Mouse (Mus musculus) lung, adult 18-20 months (tissue): ENCODE data around the gene Hdac7.
A peak's percentile ranks its signal among the peaks of the same experiment; 100 is the strongest.

Experiments
- DNase-seq, 2 experiments: peaks; one replicate each; pipeline ENCODE4 v3.0.0; 2022; ENCODE audit warnings: mixed read lengths in 2 of 2

The Hdac7 gene

GRCm38 (mm10) chr15:97766194-97766593 is 78.1 kb downstream of the Hdac7 start:
- peak in 1 of 2 experiments; percentile 60 for DNase-seq

GRCm38 (mm10) chr15:97765090-97765794 is 79.1 kb downstream of the Hdac7 start:
- DNase-seq = peak; percentile 73 to 78

DNA sequence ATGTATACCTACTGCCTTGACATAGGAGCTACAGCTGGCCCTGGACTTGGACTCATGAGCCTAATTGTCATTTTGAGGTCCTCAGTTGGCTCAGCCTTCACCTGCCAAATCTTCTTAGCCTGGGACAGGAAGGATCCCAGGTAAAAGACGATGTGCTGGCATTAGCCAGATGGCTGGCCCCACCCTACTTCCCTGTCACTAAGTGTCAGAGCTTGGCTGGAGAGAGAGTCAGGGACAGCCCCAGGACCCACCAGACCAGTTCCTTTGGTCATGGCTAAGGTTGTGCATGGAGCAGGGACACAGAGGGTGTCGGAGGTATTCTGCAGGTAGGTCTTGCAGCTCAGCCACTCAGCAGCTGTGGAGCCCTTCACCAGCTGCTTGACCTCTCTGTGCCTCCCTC is 79.8 kb downstream of the Hdac7 start:
- DNase-seq = peak in 1 of 2 experiments; percentile 54

GRCm38 (mm10) chr15:97763256-97764049 is 80.8 kb downstream of the Hdac7 start:
- DNase-seq = no peak

DNA sequence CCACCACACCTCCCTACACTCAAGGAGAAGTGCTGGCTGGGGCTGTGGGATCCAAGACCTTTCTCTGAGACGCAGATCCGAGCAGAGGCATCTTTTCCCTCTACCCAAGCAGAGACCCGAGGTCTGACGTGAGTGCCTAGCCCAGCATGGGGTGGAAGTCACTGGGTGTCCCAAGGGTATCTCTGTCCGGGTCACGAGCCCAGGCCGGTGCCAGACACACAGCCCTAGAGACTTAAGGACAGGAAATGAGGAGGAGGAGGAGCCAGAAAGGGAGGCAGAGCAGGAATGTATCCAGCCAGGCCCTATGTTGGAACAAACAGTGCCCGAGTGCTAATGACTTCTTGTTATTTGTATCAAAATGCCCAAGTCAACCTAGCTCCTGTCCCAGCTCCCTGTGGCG is 81.6 kb downstream of the Hdac7 start:
- peak; percentile 78 to 89 for DNase-seq

GRCm38 (mm10) chr15:97761438-97761837 is 82.9 kb downstream of the Hdac7 start:
- no peak for DNase-seq

GRCm38 (mm10) chr15:97760952-97761351 is 83.3 kb downstream of the Hdac7 start:
- DNase-seq = no peak

DNA sequence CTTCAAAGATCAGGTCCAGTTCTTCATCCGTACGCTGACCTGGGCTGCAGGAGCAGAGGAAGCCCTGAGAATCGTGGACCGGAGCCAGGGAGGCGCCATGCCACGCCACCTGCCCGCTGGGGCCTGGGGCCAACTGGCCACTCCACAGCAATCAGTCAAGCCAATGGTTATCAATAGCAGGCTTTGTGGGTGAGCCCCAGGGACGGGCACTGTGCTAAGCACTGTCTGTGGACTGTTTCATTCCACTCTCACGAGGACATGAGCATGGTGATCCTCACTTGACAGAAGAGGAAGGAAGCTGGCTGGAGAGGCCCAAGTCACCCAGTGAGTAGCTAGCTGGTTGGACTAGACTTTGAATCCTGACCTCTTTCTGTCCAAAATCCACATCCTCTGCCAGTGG is 84.3 kb downstream of the Hdac7 start:
- DNase-seq = no peak

DNA sequence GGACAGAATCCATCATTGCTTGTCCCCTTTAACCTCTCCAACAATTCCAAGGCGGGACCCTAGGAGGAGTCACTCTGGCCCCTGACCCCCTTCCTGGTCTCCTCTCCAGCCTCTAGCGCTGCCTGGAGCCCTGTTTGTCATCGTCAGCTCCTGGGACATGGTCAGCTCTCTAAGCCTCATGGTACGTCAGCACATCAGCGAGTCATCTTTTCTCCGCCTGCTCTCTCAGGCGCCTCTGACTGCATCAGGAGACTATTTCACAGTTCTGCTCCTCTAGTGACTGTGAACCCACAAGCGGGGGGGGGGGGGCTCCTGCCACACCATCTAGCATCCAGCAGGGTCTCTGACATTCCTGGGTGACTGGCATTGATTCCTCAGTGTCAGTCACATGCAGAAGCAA is 88.9 kb downstream of the Hdac7 start:
- no peak for DNase-seq

GRCm38 (mm10) chr15:97754476-97754875 is 89.8 kb downstream of the Hdac7 start:
- DNase-seq = peak in 1 of 2 experiments; percentile 34

DNA sequence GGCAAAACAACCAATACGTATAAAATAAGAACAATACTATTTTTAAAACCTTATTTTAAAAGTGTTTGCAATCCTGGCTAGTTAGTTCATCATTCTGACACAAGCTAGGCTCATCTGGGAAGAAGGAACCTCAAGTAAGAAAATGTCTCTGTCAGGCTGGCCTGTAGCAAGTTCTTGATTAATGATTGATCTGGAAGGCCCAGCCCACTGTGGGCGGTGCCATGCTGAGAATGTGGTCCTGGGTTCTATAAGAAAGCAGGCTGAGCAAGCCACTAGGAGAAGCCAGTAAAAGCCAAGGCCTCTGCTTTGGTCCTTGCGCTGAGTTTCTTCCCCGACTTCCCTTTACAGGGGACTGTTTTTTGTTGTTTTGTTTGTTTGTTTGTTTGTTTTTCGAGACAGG is 91.8 kb downstream of the Hdac7 start:
- DNase-seq = no peak

GRCm38 (mm10) chr15:97751676-97752075 is 92.6 kb downstream of the Hdac7 start:
- DNase-seq = peak in 1 of 2 experiments; percentile 28

GRCm38 (mm10) chr15:97750697-97751096 is 93.6 kb downstream of the Hdac7 start:
- peak; percentile 88 to 92 for DNase-seq

GRCm38 (mm10) chr15:97749841-97750240 is 94.5 kb downstream of the Hdac7 start:
- no peak for DNase-seq

DNA sequence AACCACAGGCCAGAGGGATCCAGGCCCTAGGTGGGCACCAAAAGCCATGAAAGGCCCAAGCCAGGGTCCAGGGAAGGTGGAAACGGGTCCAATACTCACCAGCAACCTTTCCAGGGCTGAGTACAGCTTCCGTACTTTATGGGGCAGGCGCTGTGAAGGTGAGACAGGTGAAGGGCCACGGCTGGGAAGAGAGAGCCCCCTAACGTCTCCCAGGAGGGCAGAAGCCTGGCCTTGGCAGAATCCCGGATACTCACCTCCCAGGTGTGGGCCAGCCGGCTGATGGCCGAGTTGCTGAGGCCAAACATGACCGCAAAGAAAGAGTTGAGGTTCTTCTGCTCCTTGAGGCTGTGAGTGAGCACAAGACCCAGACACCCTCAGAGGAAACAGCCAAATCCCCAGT is 94.9 kb downstream of the Hdac7 start:
- DNase-seq = no peak

GRCm38 (mm10) chr15:97748964-97749363 is 95.3 kb downstream of the Hdac7 start:
- no peak for DNase-seq

DNA sequence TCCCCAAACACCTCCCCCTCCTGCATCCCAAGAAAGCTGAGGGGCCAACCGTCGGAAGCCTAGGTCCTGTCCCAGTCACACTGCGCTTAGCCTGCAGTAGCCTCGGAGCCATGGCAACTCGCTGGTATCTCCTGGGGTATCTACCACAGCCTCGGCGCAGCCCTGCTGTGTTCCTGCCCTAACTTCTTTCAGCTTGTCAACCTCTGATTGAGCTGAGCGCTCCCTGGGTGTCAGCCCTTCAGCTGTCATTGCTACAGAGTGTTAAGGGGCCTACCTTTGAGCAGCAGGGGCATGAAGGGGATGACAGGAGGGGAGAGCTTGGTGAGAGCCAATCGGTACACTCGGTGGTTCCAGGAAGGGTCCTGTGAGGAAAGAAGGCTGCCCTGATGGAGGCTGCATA is 96.0 kb downstream of the Hdac7 start:
- no peak for DNase-seq

GRCm38 (mm10) chr15:97747486-97747885 is 96.8 kb downstream of the Hdac7 start:
- no peak for DNase-seq

GRCm38 (mm10) chr15:97746748-97747147 is 97.6 kb downstream of the Hdac7 start:
- no peak for DNase-seq

DNA sequence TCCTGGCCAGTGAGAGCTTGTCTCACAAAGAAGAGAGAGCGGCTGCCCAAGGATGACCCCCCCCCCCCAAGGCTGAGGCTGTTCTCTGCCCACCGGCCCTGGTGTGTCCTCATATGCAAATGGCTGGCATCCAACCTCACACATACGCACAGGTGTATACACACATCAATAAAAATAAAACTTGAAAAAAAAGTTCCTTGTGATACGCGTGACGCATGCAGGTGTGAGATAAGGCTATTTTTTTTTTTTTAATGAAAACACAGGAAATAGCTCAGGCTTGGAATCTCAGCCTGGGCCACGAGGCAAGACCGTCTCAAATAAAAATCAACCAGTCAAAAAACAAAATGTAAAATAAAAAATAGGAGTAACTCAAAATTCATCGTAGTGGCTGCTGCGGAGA is 98.0 kb downstream of the Hdac7 start:
- DNase-seq = no peak

DNA sequence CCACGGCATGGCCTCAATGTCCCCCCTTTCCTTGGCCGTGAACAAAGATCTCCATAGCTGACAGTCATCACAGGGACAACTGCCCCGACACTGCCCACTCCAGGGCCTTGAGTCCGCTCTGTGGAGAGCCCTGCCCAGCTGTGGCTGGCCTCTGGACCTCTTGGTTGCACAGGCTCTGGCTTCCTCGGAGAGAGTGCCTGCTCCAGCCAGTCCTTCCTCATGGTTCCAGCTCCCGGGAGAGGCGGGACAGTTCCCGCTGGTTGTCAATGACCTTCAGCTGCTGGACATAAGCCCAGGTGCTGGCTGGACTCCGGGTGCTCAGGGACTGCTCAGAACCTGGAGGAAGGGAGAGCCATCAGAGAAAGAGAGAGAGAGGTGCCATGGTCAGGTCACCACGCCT is 99.0 kb downstream of the Hdac7 start:
- peak in 1 of 2 experiments; percentile 43 for DNase-seq

DNA sequence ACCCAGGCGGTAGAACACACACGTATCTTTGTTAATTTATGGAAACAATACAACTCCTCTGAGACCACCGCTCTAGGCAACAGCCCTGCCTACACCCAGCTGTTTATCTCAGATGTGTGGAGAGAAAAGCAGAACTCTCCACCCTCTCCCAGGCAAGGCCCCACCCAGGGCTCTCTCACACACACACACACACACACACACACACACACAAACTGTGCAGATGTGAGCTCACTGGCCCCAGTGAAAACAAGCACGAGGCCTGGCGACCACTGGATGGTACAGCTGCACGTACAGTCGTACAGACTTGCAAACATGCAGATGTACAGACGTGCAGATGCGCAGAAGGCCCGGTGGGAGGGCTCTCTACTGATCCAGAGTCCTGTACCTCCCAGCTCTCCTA is 99.4 kb downstream of the Hdac7 start:
- no peak for DNase-seq

GRCm38 (mm10) chr15:97743961-97744525 is 100.3 kb downstream of the Hdac7 start:
- DNase-seq = no peak

DNA sequence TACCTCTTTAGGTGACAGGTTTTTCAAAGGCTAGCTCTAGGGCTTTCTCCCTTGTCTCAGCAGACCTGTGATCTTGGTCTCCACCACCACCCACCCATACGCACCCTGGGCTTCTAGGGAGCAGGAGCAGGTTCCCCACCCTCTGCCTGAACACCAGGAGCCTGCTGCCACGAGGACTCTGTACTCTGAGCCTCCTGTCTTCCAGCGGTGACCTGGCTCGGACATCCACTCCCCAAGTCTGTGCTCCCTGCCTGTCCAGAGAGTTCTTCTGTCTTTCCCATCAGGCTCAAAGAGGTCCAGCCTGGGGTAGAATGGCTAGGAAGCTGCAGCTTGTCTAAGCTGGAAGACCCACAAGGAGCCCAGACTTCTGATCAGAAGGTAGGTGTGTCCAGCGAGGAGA is 101.1 kb downstream of the Hdac7 start:
- no peak for DNase-seq
